Mouse (Mus musculus): Measurements from ENCODE around the gene Srr.

- no peak for TF ChIP-seq POLR2A (IDR thresholded peaks at IDR 0.05; ENCODE audit: extremely low read depth, insufficient read depth, low read length)
- TF ChIP-seq CTCF (IDR thresholded peaks at IDR 0.05; ENCODE audit: low read depth, low read length): no peak
Observed at GRCm38 (mm10) chr11:74954901-74955300, 29.2 kb upstream of the Srr start.
